ENCODE assay signal across 12 mouse cellular contexts in the genomic region with DNA sequence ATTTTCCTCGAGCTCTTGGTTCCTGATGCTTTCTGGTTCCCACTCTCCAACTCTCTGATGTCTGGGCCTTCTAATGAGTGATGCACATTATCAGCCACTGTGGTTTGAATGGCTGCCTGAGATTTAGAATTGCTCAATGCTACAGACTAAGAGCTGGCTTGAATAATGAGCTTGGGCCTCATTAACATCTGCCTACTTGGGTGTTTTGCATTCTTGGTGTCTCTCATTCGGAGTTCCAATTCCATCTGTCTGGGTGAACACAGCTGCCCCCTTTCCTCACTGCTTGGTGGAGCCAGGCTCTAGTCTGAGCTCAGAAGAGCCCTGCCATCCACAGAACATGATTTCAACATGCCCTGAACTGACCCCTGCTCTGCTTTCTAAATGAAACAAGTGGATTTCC.
A peak's percentile ranks its signal among the peaks of the same experiment; 100 is the strongest.
DNase-seq lines count a peak whose midpoint lies in the region; ATAC-seq and TF ChIP-seq lines count a peak whose summit lies in the region.
"Had no signal": no experiment of that assay in that cellular context is flagged by ENCODE, and none has a peak within 500 bp of the region (broad histone marks: within the 10 kb centered on the region; RNA-seq: fewer than 3 reads in every experiment).

No protein-coding gene starts in this region.

- no peaks in the 10 kb centered on the region for H3K36me3 ChIP-seq in forebrain, embryonic 13.5 days (ENCODE audit: poor library complexity, severe bottlenecking)
- no peaks in the 10 kb centered on the region for H3K36me3 ChIP-seq in intestine, postnatal 0 days (ENCODE audit: control insufficient read depth, insufficient read depth)
- H3K36me3 ChIP-seq: embryonic facial prominence, embryonic 13.5 days; stomach, embryonic 15.5 days had no signal

- peak; percentile 45 for DNase-seq in heart, adult 8-10 months (ENCODE audit: low spot score)
- no peak for DNase-seq in heart, postnatal 14 days
- DNase-seq in NIH3T3 (ENCODE audit: low read depth), result peak; percentile 67
- DNase-seq in lung, postnatal 36 days, result peak; percentile 49
- DNase-seq in gastrocnemius, adult 18-20 months (ENCODE audit: low spot score), result no peak
- DNase-seq: cerebellum, adult 11 months had no signal

- H3K4me2 ChIP-seq in forebrain, embryonic 13.5 days, result no peak overlapping the region
- H3K4me2 ChIP-seq in intestine, postnatal 0 days (replicated peaks; ENCODE audit: low read depth), result no peak overlapping the region
- H3K4me2 ChIP-seq: embryonic facial prominence, embryonic 13.5 days; stomach, embryonic 15.5 days had no signal

- intact Hi-C loops in heart, postnatal 14 days (cut with DNase I), result no loop called here

- WGBS in forebrain, embryonic 13.5 days, result 15% methylated on average over 2 of the region's 2 CpGs
- 56% methylated on average over 2 of the region's 2 CpGs for whole genome bisulfite sequencing in intestine, postnatal 0 days

- H3K9ac ChIP-seq in forebrain, embryonic 13.5 days, result no peak overlapping the region
- H3K9ac ChIP-seq in intestine, postnatal 0 days (ENCODE audit: low read depth, low read length), result no peak overlapping the region
- H3K9ac ChIP-seq: embryonic facial prominence, embryonic 13.5 days; stomach, embryonic 15.5 days had no signal

- peak overlapping the region; percentile 36 for H3K27ac ChIP-seq in forebrain, embryonic 13.5 days
- H3K27ac ChIP-seq in intestine, postnatal 0 days (ENCODE audit: low read depth, low read length), result no peak overlapping the region
- H3K27ac ChIP-seq: embryonic facial prominence, embryonic 13.5 days; stomach, embryonic 15.5 days had no signal

- no peaks in the 10 kb centered on the region for H3K27me3 ChIP-seq in forebrain, embryonic 13.5 days
- no peaks in the 10 kb centered on the region for H3K27me3 ChIP-seq in intestine, postnatal 0 days (replicated peaks; ENCODE audit: control insufficient read depth, insufficient read depth, low read length)
- H3K27me3 ChIP-seq: embryonic facial prominence, embryonic 13.5 days; stomach, embryonic 15.5 days had no signal

- 0 out of 2 replicates have a peak, but pooled peaks cover 4% of the 10 kb centered on the region for H3K9me3 ChIP-seq in forebrain, embryonic 13.5 days (replicated peaks)
- H3K9me3 ChIP-seq in intestine, postnatal 0 days (ENCODE audit: control insufficient read depth), result no peaks in the 10 kb centered on the region
- H3K9me3 ChIP-seq: stomach, embryonic 15.5 days had no signal

- ATAC-seq in forebrain, embryonic 13.5 days, result peak; percentile 87
- no peak for ATAC-seq in CD4-positive, CD25-positive, alpha-beta regulatory T cell, adult 4 months
- ATAC-seq in intestine, postnatal 0 days, result no peak
- ATAC-seq: intestine, embryonic 16.5 days had no signal

- TF ChIP-seq CTCF in intestine, postnatal 0 days (IDR thresholded peaks at IDR 0.05; ENCODE audit: low read depth), result no peak

- peaks cover 29% of the 10 kb centered on the region for H3K4me1 ChIP-seq in forebrain, embryonic 13.5 days
- H3K4me1 ChIP-seq in intestine, postnatal 0 days (replicated peaks; ENCODE audit: control insufficient read depth, insufficient read depth, low read length), result no peaks in the 10 kb centered on the region
- H3K4me1 ChIP-seq: stomach, embryonic 15.5 days had no signal

- H3K4me3 ChIP-seq in forebrain, embryonic 13.5 days, result no peak overlapping the region
- H3K4me3 ChIP-seq in intestine, postnatal 0 days (ENCODE audit: low read depth, low read length), result no peak overlapping the region
- H3K4me3 ChIP-seq: embryonic facial prominence, embryonic 13.5 days; stomach, embryonic 15.5 days had no signal

Comparison
In these comparisons a context has a peak if more than half of its experiments do, and no peak if none do; other contexts are left out.
1. DNase-seq: peak in heart, adult 8-10 months (single experiment), NIH3T3 (single experiment) and lung, postnatal 36 days (single experiment); none in heart, postnatal 14 days (0 of 2) and gastrocnemius, adult 18-20 months (single experiment).